Mouse (Mus musculus) colon, adult 2 months (tissue): ENCODE data around the gene Tgm5. TPM values are rescaled to one million over a fixed set of nuclear protein-coding genes. Genes with fewer than 3 reads are reported as not detected.

Experiments
- polyA plus RNA-seq: library from polyadenylated mRNA; depleted of rRNA; stranded (reverse); fragments of >200 nt; gene quantifications from 2 replicates; pipeline ENCODE4 v1.2.3, GENCODE M21; 2012; rRNA removed

The Tgm5 gene
- 0.08 and 0.28 TPM in 2 replicates for polyA plus RNA-seq

DNA sequence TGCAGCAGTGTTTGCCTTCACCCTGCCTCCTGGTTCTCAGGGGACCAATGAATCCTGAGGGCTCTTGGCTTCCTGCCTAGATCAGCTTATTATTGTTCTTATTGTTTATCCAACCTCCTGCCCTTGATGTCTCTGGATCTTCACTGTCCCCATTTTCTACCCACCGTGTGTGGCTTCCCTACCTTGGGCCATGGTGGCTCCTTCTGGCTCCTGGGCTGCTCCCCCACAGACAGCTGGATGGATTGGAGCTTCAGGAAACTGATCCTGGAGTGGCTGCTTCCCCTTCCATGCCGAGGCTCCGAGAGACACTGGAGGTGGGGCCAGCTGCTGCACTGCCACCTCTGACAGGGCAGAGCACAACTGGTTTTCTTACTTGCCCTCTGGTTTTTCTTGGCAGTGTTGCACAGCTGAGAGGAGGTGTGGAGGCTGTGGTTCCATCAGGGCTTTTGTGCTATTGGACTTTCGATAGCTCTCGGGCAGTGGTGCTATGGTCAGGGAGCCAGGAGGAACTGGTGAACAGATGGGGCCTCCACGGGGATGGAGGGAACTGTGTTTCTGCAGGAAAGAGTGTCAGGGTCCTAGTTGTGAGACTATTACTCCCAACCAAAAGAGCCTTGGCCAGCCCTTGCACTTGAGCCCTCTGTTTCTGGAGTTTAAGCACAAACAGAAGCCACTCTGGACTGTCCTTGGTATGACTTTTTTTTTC is at the start of gene Tgm5:
Gene Tgm5, minus strand, starts transcription at position 362 of the 706 bp plus-strand sequence.

DNA sequence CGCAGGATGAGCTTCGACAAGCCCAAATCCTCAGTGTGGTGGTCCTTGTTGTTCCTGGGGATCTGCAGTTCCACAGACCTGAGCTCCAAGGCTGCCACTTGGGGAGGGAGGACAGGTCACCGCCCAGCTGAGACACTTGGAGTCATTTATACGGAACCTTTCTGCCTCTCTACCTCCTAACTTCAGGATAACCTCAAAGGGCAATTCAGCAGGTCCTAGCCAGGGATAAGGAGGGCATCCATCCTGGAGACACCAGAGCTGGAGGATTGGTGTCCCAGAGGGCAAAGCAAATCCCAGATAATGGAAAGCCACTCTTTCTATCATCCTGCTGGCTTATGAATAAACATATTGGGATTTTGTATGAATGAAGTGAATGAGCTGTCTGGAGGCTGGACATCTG is 24.1 kb upstream of the Tgm5 start, which contains the start of gene Tgm7:
Gene Tgm7, minus strand, starts transcription at position 101 of the 400 bp plus-strand sequence.

DNA sequence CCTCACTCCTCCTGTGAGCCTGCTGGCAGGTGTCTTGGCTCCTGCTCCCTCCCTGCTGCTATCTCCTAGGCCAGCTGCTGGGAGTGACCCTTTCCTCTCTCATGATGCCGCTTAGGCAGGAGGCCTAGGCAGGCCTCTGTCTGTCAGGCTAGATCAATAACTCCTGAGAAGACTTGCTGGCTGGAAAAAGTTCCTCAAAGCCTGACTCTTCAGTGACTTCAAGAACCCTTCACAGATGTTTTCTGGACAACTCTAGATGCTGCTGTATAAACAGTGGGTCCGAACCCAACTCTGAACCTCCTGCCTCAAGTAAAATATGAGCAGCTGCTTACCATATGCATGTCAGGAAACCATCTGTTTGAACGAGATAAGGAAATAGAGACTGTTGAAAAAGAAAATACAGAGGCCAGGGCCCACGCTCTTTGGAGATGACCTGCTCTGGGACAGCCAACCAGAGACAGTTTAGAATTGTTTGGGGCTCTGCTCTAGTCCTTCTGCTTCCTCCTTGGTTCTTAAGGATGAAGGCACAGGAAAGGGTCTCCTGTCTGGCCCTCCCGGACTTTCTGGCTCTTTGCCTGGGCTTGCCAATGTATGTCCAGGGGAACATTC is 48.8 kb downstream of the Tgm5 start, which contains the start of gene Epb42:
Gene Epb42, minus strand, starts transcription at position 340 of the 609 bp plus-strand sequence.

DNA sequence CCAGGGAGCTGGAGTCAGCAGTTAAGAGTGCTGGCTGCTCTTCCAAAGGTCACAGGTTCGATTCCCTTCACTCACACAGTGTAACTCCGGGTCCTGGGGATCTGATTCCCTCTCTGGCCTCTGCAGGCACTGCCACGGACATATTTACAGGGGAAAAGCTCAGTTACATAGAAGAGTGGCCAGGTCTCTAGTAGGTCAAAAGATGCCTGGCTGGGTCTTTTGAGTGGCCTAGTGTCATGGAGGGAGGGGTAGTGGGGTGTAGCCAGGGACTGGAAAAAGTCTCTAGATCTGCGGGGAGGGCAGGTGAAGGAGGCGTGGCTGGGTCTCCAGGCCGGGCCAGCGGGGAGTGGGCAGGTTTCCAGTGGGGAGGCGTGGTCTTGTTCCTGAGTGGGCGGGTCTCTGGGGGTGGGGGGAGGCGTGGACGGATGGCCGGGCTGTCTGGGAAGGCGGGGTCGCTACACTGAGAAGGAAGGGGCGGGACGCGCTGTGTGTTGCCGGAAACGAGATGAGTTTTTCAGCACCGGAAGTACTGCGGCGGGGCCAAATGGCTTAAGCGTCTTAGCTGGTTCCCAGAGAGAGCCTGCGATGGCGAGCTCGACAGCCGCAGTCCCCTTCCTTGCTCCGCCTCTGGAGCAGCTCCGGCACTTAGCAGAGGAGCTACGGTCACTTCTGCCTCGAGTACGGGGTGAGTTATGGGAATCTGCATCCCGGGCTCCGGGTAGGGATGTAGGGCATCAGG is 77.5 kb downstream of the Tgm5 start, which contains the start of gene Ccndbp1:
Gene Ccndbp1, plus strand, starts transcription at position 479 of the 739 bp plus-strand sequence.

Other genes with a start within 250 kb of the Tgm5 start
- 9.9 and 14.3 TPM in 2 replicates for gene Cdan1, start 235.7 kb downstream of the Tgm5 start, polyA plus RNA-seq
- gene Ttbk2, start 235.2 kb downstream of the Tgm5 start, polyA plus RNA-seq: 2.6 and 2.9 TPM in 2 replicates
- gene Ubr1, start 115.1 kb downstream of the Tgm5 start, polyA plus RNA-seq: 14.8 and 20.1 TPM in 2 replicates
- 6.1 and 6.4 TPM in 2 replicates for gene Tmem62, start 108.8 kb downstream of the Tgm5 start, polyA plus RNA-seq
- 15.8 and 18.7 TPM in 2 replicates for gene Ccndbp1, start 77.4 kb downstream of the Tgm5 start, polyA plus RNA-seq
- gene Epb42, start 48.8 kb downstream of the Tgm5 start, polyA plus RNA-seq: not detected in 2 replicates
- gene Tgm7, start 24.0 kb upstream of the Tgm5 start, polyA plus RNA-seq: 0.10 and 0.27 TPM in 2 replicates
- 2.3 and 4.2 TPM in 2 replicates for gene Adal, start 54.6 kb upstream of the Tgm5 start, polyA plus RNA-seq
- gene Lcmt2, start 54.8 kb upstream of the Tgm5 start, polyA plus RNA-seq: 11.5 and 14.0 TPM in 2 replicates
- 35.2 and 39.6 TPM in 2 replicates for gene Tubgcp4, start 84.8 kb upstream of the Tgm5 start, polyA plus RNA-seq
- 3.7 and 3.9 TPM in 2 replicates for gene Zscan29, start 85.3 kb upstream of the Tgm5 start, polyA plus RNA-seq
- 14.7 and 19.8 TPM in 2 replicates for gene Trp53bp1, start 185.6 kb upstream of the Tgm5 start, polyA plus RNA-seq
- 5.3 and 6.6 TPM in 2 replicates for gene Map1a, start 203.8 kb upstream of the Tgm5 start, polyA plus RNA-seq